Mouse (Mus musculus) c-Kit-positive CD71-positive TER-119-negative erythroid progenitor cells, embryonic 14.5 days (primary cell): ENCODE measurements around the gene Vtcn1.
"Not testable (repeated sequence)": the region's sequence is repeated elsewhere in the genome, so short reads cannot be mapped to it uniquely, and the experiment has no call there.

Source experiments
- DNase-seq: peaks from one replicate; pipeline ENCODE4 v3.0.0-alpha.2; 2013; ENCODE audit warnings: low read depth

Gene Vtcn1

GRCm38 (mm10) chr3:100825225-100825965 is at the start of gene Vtcn1:
Gene Vtcn1 (plus strand): TSS chr3:100825459.
- no peak for DNase-seq

- DNase-seq, result no peak
These were observed 48.3 kb upstream of the Vtcn1 start for GRCm38 (mm10) chr3:100776967-100777366.

- DNase-seq, result no peak
These were observed 47.7 kb upstream of the Vtcn1 start for GRCm38 (mm10) chr3:100777568-100777967.

- no peak for DNase-seq
These were observed 39.2 kb upstream of the Vtcn1 start for GRCm38 (mm10) chr3:100786076-100786475.

- DNase-seq, result no peak
These were observed 33.6 kb upstream of the Vtcn1 start for GRCm38 (mm10) chr3:100791670-100792069.

- no peak for DNase-seq
These were observed 31.9 kb upstream of the Vtcn1 start for GRCm38 (mm10) chr3:100793345-100793744.

- no peak for DNase-seq
These were observed 28.7 kb upstream of the Vtcn1 start for GRCm38 (mm10) chr3:100796571-100796970.

GRCm38 (mm10) chr3:100797166-100798145 is 27.8 kb upstream of the Vtcn1 start:
- no peak for DNase-seq

- DNase-seq, result no peak
These were observed 26.3 kb upstream of the Vtcn1 start for GRCm38 (mm10) chr3:100798872-100799422.

- no peak for DNase-seq
These were observed 20.3 kb upstream of the Vtcn1 start for GRCm38 (mm10) chr3:100804975-100805374.

- no peak for DNase-seq
These were observed 19.3 kb upstream of the Vtcn1 start for GRCm38 (mm10) chr3:100805925-100806324.

GRCm38 (mm10) chr3:100810461-100810860 is 14.8 kb upstream of the Vtcn1 start:
- no peak for DNase-seq

GRCm38 (mm10) chr3:100811836-100812235 is 13.4 kb upstream of the Vtcn1 start:
- no peak for DNase-seq

- not testable (repeated sequence) for DNase-seq
These were observed 9.8 kb upstream of the Vtcn1 start for GRCm38 (mm10) chr3:100815490-100815889.

GRCm38 (mm10) chr3:100818709-100819108 is 6.5 kb upstream of the Vtcn1 start:
- no peak for DNase-seq

- no peak for DNase-seq
These were observed 5.7 kb upstream of the Vtcn1 start for GRCm38 (mm10) chr3:100819571-100819970.

- DNase-seq, result no peak
These were observed 4.4 kb upstream of the Vtcn1 start for GRCm38 (mm10) chr3:100820852-100821251.

- DNase-seq, result no peak
These were observed 4.0 kb upstream of the Vtcn1 start for GRCm38 (mm10) chr3:100821276-100821675.

- DNase-seq, result no peak
These were observed 18.5 kb downstream of the Vtcn1 start for GRCm38 (mm10) chr3:100843784-100844183.

- DNase-seq, result no peak
These were observed 19.1 kb downstream of the Vtcn1 start for GRCm38 (mm10) chr3:100844366-100844765.

GRCm38 (mm10) chr3:100848348-100848747 is 23.1 kb downstream of the Vtcn1 start:
- no peak for DNase-seq

- DNase-seq, result no peak
These were observed 25.2 kb downstream of the Vtcn1 start for GRCm38 (mm10) chr3:100850468-100850867.
